Mouse (Mus musculus) natural killer cell, adult 2 months (primary cell): ENCODE data around the gene Vav3.

Experiments
- DNase-seq, 2 experiments: peaks; one replicate each; pipeline ENCODE4 v3.0.0; 2022; ENCODE audit warnings: low spot score in 2 of 2

Vav3 gene

DNA sequence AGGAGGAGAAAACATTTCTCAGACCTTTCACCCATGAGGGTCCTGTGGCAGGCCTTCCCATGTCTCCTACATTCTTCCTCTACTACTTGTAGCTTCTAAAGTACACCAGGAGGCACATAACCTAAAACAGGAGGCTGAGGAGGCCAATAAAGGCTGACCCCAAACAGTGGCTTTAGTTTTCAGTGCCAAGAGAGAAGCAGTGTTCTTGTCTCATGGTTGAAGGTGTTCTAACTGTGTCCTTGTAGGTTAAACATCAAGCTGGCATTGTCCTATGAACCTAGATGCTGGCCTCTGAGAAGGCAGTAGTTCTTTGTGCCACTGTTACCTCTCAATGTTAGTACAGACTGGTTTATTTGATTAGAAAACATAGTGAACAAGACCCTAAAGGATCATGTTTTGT is 245.5 kb downstream of the Vav3 start:
- no peak for DNase-seq

DNA sequence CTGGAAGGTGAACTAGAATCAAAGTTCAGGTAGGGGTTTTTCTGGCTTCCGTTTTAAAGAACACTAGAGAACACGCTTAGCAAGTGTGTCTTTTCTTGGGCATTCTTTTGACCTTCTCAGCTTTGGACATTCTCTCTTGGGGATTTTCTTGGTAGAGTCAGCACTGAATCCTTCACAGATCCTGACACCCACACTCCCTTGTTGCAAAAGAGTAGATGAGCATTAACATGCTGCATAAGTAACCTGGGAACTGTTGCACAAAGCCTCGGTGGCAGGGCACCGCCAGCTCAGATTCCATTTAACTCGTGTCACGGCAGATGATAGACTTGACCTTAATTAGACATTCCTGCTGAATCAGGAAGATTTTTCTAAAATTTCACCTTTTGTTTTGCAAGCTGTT is 252.5 kb downstream of the Vav3 start:
- no peak for DNase-seq

DNA sequence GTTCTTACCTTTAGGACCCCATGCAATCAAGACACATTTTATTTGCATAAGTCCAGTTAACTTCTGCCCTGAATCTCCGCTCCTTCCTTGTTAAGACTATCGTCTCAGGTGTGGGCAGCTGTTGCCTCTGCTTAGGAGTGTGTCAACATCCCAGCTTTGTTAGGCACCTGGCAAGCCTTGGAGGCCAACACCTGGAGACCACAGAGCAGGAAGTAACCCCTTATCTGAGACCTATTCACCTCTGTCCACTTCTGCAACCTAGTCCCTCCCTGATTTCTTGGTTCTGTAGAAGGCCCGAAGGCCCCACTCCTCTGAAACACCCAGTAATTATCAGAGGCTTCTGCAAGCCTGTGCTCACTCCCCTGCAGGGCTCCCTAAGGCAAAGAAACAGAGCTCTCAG is 255.6 kb downstream of the Vav3 start:
- no peak for DNase-seq

DNA sequence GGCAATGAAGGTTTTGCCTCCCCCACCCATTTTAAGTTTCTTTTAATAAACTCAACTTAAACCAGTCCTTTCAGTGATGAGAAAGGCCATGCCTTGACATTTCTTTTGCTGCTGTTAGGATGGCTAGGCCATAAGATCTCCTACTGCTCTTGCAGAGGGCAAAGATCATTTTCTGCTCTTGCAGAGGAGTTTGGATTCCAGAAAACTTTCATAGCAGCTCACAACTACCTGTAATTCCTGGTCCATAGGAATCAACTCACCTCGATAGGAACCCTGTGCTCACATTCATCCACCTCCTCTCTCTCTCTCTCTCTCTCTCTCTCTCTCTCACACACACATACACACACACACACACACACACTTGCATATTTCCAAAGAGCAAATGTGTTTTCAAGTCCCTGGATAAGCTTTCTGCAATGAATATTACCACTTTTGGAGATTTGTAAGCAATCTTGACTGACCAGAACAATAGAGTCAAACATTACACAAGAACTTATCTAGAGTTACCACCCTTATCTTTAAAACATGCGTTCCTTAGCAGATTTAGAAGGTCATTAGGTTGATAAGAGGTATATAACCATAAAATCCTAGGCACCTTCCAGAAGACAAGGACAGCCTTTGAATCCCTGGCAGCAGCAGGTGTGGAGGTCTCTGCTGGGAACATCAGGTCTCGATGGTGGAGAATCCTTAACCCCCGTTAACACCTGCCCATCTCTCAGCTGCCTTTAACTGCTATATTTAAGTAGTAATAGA is 260.4 kb downstream of the Vav3 start:
- DNase-seq, result no peak

DNA sequence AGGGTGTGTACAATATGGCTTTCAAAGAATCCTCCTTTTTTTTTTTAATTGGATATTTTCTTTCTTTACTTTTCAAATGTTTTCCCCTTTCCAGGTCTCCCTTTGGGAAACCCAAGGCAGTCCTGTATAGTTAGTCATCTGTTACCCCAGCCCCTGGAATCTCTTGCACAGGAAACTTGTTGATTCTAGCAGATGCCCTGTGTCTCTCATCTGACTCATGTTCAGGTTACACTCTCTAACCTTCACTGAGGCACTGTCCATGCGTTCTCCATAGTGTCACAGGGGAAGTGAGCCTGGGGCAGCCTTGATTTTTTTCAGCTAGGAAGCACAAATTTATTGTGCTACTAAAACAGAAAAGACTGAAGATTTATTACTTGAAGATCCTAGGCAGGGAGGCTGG is 262.3 kb downstream of the Vav3 start:
- DNase-seq, result no peak

DNA sequence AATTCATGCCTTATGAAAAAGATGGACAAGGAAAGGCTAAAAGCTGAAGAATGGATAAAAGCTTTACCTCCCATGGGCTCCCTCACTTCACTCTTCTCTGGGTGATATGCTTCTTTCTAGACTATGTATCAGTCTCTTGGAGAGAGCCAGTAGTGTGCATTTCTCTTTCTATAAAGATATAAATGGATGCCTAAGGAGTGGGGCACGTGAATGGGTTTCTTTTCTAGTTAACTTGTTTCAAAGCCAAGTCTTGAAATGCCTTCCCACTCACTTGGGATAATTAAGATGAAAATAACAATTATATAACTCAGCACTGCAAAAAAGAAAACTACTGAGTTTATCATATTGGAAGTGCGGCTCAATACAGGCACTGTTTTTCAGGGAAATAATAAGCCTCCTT is 265.7 kb downstream of the Vav3 start:
- DNase-seq, result no peak

DNA sequence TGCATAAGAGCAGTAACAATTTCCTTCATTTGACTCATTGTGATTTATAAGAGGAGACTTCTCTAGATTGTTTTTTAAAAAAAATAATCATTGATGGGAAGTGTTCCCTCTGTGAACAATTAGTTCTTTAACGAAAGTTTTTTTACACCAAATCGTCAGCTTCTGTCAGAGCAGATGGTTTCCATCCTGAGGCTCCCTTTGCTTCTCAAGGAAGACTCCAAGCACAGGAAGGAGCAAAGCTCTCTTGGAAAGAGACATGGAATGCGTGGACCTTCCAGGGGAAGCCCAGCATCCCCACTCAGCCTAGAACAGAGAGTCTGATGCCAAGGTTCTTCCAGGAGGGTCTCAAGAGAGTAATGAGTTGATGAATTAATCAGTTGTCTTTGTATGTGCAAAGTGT is 281.3 kb downstream of the Vav3 start:
- DNase-seq, result no peak

DNA sequence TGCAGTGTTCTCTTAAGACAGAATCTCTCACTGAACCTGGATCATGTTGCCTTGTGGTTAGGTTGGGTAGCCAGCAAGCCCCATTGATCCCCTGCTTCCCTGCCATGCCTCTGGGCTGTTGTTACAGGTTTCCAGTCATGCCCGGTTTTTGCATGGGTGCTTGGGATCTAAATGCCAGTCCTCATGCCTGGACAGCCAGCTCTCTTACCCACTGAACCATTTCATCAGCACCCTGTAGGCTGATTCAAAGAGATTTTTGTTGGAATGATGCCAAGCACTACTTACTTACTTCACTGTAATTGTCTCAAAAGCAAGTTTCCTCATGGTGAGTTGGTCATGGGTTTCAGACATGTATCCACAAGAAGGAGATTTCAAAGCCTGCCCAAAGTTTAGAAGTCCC is 281.9 kb downstream of the Vav3 start:
- no peak for DNase-seq

DNA sequence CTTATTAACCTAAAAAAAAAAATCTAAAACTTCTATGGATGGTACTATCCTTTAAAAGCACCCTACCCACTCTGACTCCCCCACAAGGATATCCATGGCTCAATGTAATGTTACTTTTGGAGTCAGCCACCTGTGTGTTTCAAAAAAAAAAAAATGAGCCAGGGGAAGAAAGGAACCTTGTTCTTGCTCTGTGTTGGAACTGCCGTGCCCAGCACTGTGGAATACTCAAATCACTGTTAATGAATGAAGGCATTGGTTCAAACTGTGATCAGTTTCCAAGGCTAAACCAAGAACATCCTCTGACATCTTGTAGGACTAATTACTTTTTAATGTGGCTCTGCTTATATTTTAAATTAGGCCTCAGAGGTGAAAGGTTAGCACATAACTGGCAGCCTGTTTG is 282.4 kb downstream of the Vav3 start:
- DNase-seq, result no peak

DNA sequence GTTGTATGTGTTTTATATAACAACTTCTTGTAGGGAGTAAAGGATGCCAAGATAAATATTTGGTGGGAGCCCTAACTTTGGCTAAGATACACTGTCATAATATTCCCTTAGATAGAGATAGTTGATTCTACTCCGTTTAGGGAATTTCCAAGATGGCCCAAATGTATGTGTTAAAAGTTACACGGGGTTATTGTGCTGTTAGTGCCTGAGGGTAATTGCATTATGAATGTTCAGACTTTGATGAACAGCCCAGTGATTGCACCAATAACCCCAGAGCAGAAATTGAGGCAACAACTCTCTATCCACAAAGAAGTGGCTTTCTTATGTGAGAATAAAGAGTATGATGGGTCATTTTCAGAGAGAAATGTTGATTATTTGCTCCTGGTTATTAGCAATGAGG is 283.3 kb downstream of the Vav3 start:
- DNase-seq, result no peak

DNA sequence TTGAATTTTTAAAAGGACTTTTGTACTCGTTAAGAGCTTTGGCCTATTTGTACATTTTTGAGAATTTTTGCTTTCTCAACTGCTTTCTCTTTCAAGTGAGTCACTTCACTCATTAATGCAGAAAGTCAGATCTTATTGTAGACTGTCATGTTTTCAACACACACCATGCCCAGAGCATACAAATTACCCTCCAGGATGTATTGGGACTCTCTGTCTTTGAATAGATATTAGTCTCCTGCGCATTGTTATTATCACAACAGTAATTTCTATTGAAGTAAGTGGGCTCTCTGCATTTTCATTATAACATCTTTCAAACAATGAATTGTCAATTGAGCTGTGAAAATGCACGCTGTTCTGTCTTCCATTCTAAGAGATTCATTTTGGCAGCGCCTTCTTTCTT is 295.6 kb downstream of the Vav3 start:
- DNase-seq, result no peak

DNA sequence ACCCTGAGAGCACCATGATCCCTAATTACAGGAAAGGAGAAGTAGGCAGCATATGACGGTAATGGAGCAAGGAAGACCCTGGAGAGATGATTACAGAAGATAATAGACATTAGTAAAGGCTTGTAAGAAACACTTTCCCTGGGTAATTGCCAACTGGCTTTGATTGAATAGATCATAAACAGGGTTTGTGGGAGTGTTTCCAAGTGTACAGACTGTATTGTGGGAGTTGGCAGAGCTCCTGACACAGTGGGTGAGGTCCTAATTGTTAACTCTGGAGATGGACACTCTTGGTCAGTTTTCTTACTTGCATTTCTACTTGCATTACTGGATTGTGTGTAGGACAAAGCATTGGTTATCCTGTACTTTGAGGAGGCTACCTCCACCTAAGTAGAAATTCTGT is 298.9 kb downstream of the Vav3 start:
- no peak for DNase-seq

DNA sequence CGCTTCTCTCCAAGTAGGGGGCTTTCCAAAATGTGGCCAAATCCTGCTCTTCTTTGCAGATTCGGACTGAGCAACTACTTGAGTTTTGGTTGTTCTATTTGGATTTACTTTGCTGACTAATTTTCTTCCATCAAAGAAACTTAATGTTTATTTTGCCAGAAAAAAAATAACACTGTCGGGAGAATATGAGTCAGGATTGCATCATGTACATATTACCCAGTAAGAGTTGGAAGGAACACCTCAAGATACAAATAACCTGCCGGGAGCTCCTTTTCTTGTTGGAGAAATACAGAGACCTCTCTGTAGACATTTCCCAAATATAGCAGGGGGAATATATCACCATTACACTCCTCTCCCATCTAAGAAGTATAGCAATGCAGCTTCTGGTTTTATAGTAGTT is 300.3 kb downstream of the Vav3 start:
- no peak for DNase-seq

DNA sequence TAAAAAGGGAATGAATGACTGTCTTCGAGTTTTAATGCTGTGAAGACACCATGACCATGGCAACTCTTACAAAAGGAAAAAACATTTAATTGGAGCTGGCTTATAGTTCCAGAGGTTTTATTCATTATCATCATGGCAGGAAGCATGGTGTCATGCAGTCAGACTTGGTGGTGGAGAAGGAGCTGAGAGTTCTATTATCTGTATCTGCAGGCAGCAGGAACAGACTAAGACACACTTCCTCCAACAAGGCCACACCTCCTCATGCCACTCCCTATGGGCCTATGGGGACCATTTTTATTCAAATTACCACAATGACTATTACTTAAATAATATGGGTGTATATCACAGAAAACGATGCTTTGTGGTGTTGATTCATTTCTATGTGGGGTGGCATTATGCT is 307.8 kb downstream of the Vav3 start:
- DNase-seq, result no peak

DNA sequence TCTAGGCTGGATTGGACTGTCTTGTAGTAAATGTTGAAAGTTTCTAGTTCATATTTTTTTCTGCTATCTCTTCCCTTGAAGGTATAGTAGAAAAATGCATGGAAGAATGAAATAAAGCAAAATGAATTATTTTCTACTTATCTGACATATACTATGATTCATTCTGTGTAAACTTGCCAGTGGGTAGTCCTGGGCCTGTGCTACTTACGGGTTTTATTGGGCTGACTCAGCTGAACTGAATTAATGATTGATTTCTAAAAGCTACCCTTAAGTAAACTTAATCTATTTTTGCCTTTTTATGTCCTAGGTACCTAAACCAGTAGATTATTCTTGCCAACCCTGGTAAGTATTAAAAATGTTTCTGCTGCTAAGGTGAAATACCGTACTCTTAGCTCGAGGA is 311.0 kb downstream of the Vav3 start:
- no peak for DNase-seq

DNA sequence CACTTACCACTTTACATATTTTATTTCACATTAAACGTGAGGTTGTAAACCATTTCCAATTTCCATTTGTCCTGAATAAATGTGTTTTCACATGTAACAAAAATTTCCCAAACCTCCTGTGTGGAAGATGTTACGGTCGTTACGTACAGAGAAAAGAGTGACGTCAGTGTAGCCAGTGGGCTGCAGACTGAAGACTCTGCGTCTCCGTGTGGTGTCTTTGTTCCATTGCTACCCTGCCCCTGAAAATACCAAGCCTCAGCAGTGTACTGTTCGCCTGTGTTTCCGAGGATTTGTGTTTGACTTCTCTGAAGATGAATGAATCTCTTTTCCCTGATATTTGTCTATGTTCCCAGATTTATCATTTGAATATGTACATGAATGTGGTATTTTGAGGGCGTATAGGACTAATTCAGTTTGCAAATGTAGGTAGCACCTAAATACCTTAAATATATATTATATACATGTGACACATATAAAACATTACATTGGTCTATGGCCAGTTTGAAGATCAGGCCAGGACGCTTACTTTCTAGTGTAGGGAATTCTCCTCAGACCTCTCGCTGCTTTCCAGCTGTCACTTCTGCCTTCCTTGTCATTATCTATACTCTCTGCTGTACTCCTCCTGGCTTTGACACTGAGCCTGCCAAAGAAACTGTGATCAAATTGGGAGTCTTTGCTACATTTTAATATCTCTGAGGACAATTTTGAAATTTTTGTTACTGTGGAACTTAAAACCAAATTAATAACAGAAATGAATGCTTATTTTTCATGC is 312.6 kb downstream of the Vav3 start:
- no peak for DNase-seq

DNA sequence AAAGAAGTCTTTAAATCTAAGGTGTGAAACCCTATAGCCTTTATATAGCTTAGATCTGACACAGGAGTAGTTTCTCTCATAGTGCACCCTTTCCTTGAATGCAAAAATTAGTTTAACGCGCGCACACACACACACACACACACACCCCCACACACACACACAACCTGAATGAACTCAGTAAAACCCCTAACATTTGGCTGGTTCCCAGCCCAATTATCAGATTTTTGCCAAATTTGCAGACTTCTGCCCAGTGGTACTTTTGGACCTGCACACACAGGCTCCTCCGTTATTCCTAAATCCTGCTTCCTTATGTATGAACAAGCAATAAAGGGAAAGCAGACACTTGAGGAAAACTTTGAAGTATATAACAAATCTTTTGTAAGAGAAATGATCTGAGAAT is 313.9 kb downstream of the Vav3 start:
- no peak for DNase-seq

DNA sequence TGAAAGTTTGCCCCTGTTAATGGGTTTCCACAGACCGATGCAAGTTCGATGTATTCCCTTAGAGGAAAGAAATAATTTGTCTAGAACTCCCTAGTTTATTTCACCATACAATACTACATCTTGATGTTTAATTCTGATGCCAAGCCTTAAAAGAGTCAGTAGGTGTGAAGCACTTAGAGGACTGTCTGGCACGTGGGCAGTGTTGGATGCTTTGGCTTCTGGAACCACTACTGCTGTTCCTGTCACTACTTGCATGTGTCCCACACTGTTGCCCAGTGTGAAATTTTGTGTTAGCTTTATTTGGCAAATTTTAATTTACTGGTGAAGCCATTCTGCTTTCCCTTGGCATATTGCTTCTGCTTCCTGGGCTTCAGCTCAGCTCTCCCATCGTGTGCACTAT is 331.3 kb downstream of the Vav3 start:
- no peak for DNase-seq

DNA sequence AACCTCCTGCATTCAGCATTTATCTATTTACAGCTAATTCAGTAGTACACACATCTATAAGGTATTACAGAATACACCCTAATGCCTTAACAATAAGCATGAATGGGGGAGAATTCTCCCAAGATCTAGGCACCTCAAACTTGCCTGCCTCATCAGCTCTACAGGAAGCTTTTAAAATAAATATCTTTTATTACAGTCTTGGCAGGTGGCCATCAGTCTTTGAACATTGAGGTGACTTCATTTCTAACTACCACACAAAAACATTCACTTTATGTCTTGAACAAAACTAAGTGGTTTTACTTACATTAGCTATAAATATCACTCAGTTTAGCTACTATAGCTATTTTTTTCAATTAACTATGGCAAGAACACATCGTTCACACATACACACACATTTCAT is 332.5 kb downstream of the Vav3 start:
- DNase-seq, result no peak

DNA sequence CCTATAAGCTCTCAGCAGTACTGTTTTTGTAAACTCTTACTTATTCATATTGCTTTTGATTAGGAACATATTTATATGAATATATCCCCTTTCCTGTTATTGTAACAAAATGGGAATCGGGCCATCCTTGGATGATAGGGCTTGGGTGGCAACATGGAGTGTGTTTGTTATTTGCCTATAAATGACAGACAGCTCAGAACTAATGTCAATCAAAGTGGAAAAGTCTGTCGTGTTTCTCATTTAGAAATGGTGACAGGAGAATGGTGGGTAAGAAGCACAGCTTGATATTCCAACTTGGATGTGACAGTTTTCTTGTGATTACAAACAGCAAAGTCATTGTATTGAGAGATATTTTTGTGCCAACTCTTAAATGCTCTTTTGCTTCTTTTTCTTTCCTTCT is 339.8 kb downstream of the Vav3 start:
- DNase-seq, result no peak

DNA sequence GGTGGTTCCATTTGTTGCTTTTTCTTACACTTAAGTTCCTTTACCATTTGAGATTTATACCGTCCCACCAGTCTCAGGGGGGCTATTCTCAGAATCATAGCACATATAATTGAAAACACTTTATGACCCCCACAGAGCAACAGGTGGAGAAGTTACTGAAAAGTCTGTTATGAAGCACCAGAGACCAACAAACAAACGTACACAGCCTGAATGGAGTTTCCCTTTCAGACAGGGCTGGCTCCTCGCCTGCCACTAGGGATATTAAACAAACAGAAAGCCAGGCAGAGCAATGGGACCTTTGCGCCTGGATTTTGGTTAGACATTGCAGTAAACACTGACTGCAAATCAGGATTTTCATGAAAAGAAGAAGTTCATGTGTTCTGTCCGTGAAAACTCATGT is 341.4 kb downstream of the Vav3 start:
- DNase-seq, result no peak

DNA sequence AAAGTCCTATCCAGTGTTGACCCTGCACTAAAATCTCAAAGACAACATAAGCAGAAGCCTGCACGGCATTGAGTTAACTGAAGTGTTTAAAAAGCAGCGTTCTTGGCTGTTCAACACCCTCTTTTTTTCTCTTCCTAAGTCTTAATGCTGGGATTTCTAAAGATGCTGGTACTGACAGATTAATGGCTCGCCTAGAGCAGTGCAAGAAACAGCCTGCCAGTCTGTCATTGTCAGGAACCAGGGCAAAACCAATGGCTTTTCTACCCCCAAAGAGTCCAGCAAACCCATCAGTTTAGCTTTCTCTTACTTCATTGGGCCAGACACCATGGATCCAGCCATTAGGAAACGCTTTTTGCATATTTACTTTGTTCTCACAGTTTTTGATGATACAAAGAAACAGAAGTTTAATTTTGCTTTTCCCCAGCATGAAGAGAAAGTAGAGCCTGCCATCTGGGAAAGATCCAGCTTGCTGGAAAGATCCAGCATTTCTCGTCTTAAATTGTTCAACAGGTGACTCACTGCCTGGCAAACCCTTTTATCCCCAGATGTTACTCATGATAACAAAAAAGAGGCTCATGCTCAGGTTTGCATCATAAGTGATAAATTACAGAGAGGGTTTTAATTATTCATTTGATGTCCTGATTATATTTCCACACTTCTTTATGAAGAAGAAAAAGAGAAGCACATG is 343.3 kb downstream of the Vav3 start:
- no peak for DNase-seq

DNA sequence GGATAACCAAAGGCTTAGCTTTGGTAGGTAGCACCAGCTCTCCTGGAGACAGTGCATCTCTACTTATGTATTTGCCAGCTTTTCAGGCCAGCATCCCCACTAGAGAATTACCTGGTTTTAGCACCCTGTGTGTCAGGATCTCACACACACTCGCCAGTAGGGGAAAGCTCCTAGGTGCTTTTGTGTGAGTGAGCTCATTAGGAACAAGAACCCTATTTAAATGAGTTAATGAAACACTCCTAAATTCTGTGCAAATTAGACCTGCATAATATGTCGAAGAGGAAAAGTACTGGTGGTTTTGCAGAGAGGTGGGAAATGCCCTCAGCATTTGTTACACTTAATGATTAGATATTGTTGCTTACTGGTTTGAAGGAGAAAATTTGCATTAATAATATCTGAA is 350.1 kb downstream of the Vav3 start:
- DNase-seq, result no peak
